Mouse (Mus musculus) C2C12 (cell line): ENCODE data around the gene Qrich2. TPM values are rescaled to one million over a fixed set of nuclear protein-coding genes. Genes with fewer than 3 reads are reported as not detected.
A peak's percentile ranks its signal among the peaks of the same experiment; 100 is the strongest.

Experiments
- H3K27me3 ChIP-seq: one replicate; pipeline ENCODE4 v1.6.1; 2011; ENCODE audit not compliant: control insufficient read depth, insufficient read depth, insufficient read length
- H3K36me3 ChIP-seq: one replicate; pipeline ENCODE4 v1.6.1; 2011; ENCODE audit not compliant: control insufficient read depth, insufficient read depth
- H3K4me3 ChIP-seq: one replicate; pipeline ENCODE4 v1.5.1; 2011; ENCODE audit warnings: mild to moderate bottlenecking, control low read depth; ENCODE audit not compliant: poor library complexity, insufficient read depth, severe bottlenecking
- H3K79me2 ChIP-seq: one replicate; pipeline ENCODE4 v1.6.1; 2011; ENCODE audit not compliant: control insufficient read depth, insufficient read depth
- H3K79me3 ChIP-seq: one replicate; pipeline ENCODE4 v1.6.1; 2011; ENCODE audit warnings: low read depth, control low read depth
- H3ac ChIP-seq: one replicate; pipeline ENCODE3; 2011; ENCODE audit warnings: low read depth; ENCODE audit not compliant: control insufficient read depth, insufficient read length
- CEBPB ChIP-seq: IDR thresholded peaks from one replicate; pipeline ENCODE4 v1.6.1; 2011; ENCODE audit warnings: low read depth, mild to moderate bottlenecking, control low read depth, moderate library complexity
- CTCF ChIP-seq: IDR thresholded peaks from one replicate; pipeline ENCODE4 v1.5.1; 2011; ENCODE audit not compliant: control insufficient read depth, insufficient read depth, insufficient read length
- FOSL1 ChIP-seq: IDR thresholded peaks from one replicate; pipeline ENCODE4 v1.8.0; 2011; ENCODE audit warnings: mild to moderate bottlenecking, low read length; ENCODE audit not compliant: poor library complexity, insufficient read depth, severe bottlenecking
- MAX ChIP-seq: IDR thresholded peaks from one replicate; pipeline ENCODE4 v1.6.1; 2011; ENCODE audit warnings: mild to moderate bottlenecking, control low read depth
- MYOD1 ChIP-seq: IDR thresholded peaks from one replicate; pipeline ENCODE4 v1.6.1; 2011; ENCODE audit warnings: low read depth; ENCODE audit not compliant: control insufficient read depth, insufficient read length
- MYOG ChIP-seq: IDR thresholded peaks from one replicate; pipeline ENCODE4 v1.6.1; 2011; ENCODE audit not compliant: control insufficient read depth, insufficient read length; ENCODE audit errors: extremely low read depth
- USF1 ChIP-seq: IDR thresholded peaks from one replicate; pipeline ENCODE4 v1.6.1; 2011; ENCODE audit warnings: low read depth, mild to moderate bottlenecking, control low read depth, moderate library complexity
- polyA plus RNA-seq: library from polyadenylated mRNA; unstranded; fragments of >200 nt; fragmentation: generic; extraction: Trizol; gene quantifications from one replicate; pipeline ENCODE4 v1.2.1, GENCODE M21; 2012; ENCODE audit warnings: missing spikeins

Qrich2 gene
- polyA plus RNA-seq, 1 experiment, result 0.04 TPM

GRCm38 (mm10) chr11:116491338-116491737, 25.3 kb upstream of the Qrich2 start:
- Histone ChIP-seq H3K79me2 (peaks cover 38% of the 10 kb centered on the region), H3K79me3 (peaks cover 19% of the 10 kb centered on the region), H3ac (no peak overlapping the region), H3K4me3 (no peak overlapping the region), H3K36me3 (peaks cover 11% of the 10 kb centered on the region), H3K27me3 (no peaks in the 10 kb centered on the region)
- TF ChIP-seq FOSL1, result no peak

GRCm38 (mm10) chr11:116490232-116491107, 24.4 kb upstream of the Qrich2 start:
- H3K27me3 ChIP-seq, result no peaks in the 10 kb centered on the region
- peaks cover 19% of the 10 kb centered on the region for H3K79me3 ChIP-seq
- H3K4me3 ChIP-seq, result peak overlapping the region; percentile 80
- TF ChIP-seq MYOD1 (no peak), MYOG (no peak), FOSL1 (no peak), CEBPB (no peak), MAX (peak; percentile 11)
- peak overlapping the region; percentile 94 for H3ac ChIP-seq
- H3K36me3 ChIP-seq, result peaks cover 18% of the 10 kb centered on the region
- H3K79me2 ChIP-seq, result peaks cover 41% of the 10 kb centered on the region

- Histone ChIP-seq H3K36me3 (peaks cover 24% of the 10 kb centered on the region), H3ac (peak overlapping the region; percentile 94), H3K4me3 (peak overlapping the region; percentile 80), H3K79me3 (peaks cover 19% of the 10 kb centered on the region), H3K27me3 (no peaks in the 10 kb centered on the region), H3K79me2 (peaks cover 41% of the 10 kb centered on the region)
- TF ChIP-seq CTCF, result peak; percentile 1
- no peak for TF ChIP-seq MYOD1
Observed at GRCm38 (mm10) chr11:116489771-116490231, 23.8 kb upstream of the Qrich2 start.

GRCm38 (mm10) chr11:116488693-116489375, 22.8 kb upstream of the Qrich2 start:
- H3K36me3 ChIP-seq, result peaks cover 32% of the 10 kb centered on the region
- H3K27me3 ChIP-seq, result no peaks in the 10 kb centered on the region
- H3ac ChIP-seq, result peak overlapping the region; percentile 44
- H3K79me2 ChIP-seq, result peaks cover 41% of the 10 kb centered on the region
- H3K4me3 ChIP-seq, result peak overlapping the region; percentile 80
- TF ChIP-seq MYOD1, result no peak
- TF ChIP-seq CEBPB, result no peak
- TF ChIP-seq USF1, result no peak
- peaks cover 19% of the 10 kb centered on the region for H3K79me3 ChIP-seq

GRCm38 (mm10) chr11:116488207-116488606, 22.2 kb upstream of the Qrich2 start:
- H3K79me2 ChIP-seq, result peaks cover 45% of the 10 kb centered on the region
- no peak overlapping the region for H3ac ChIP-seq
- no peak overlapping the region for H3K4me3 ChIP-seq
- peaks cover 23% of the 10 kb centered on the region for H3K79me3 ChIP-seq
- H3K36me3 ChIP-seq, result peaks cover 38% of the 10 kb centered on the region
- TF ChIP-seq MYOD1, result no peak
- no peak for TF ChIP-seq CEBPB
- TF ChIP-seq MYOG, result no peak
- no peak for TF ChIP-seq MAX
- no peak for TF ChIP-seq FOSL1
- no peak for TF ChIP-seq CTCF
- no peak for TF ChIP-seq USF1
- no peaks in the 10 kb centered on the region for H3K27me3 ChIP-seq

GRCm38 (mm10) chr11:116484261-116484660, 18.2 kb upstream of the Qrich2 start:
- H3K79me2 ChIP-seq, result peaks cover 62% of the 10 kb centered on the region
- H3K79me3 ChIP-seq, result peaks cover 24% of the 10 kb centered on the region
- no peaks in the 10 kb centered on the region for H3K27me3 ChIP-seq
- no peak overlapping the region for H3ac ChIP-seq
- no peak overlapping the region for H3K4me3 ChIP-seq
- TF ChIP-seq USF1, result no peak
- TF ChIP-seq MAX, result no peak
- no peak for TF ChIP-seq MYOD1
- TF ChIP-seq MYOG, result no peak
- TF ChIP-seq CTCF, result no peak
- no peak for TF ChIP-seq CEBPB
- no peak for TF ChIP-seq FOSL1
- H3K36me3 ChIP-seq, result peaks cover 70% of the 10 kb centered on the region
